Mouse (Mus musculus) lung, adult 18-20 months (tissue): ENCODE data around the gene Timeless.
"Not testable (repeated sequence)": the region's sequence is repeated elsewhere in the genome, so short reads cannot be mapped to it uniquely, and the experiment has no call there.

Experiments
- DNase-seq, 2 experiments: peaks; one replicate each; pipeline ENCODE4 v3.0.0; 2022; ENCODE audit warnings: mixed read lengths in 2 of 2

Gene Timeless

GRCm38 (mm10) chr10:128214112-128214511, 17.8 kb upstream of the Timeless start:
- not testable (repeated sequence) for DNase-seq

GRCm38 (mm10) chr10:128214981-128215380, 16.9 kb upstream of the Timeless start:
- DNase-seq = no peak

GRCm38 (mm10) chr10:128218387-128219117, 13.3 kb upstream of the Timeless start:
- DNase-seq = no peak

GRCm38 (mm10) chr10:128221533-128222286, 10.2 kb upstream of the Timeless start:
- DNase-seq = no peak

GRCm38 (mm10) chr10:128225064-128225463, 6.8 kb upstream of the Timeless start:
- DNase-seq = no peak

GRCm38 (mm10) chr10:128225538-128225937, 6.3 kb upstream of the Timeless start, which contains the start of gene Mip:
Gene Mip (plus strand): TSS chr10:128225838.
- DNase-seq = no peak

- no peak for DNase-seq
Measured at GRCm38 (mm10) chr10:128227592-128227991, 4.3 kb upstream of the Timeless start.

- DNase-seq = no peak
Measured at GRCm38 (mm10) chr10:128228009-128228408, 3.9 kb upstream of the Timeless start.

- DNase-seq = no peak
Measured at GRCm38 (mm10) chr10:128230582-128230981, 1.3 kb upstream of the Timeless start.

- no peak for DNase-seq
Measured at GRCm38 (mm10) chr10:128231146-128231545, 719 bp upstream of the Timeless start.

- DNase-seq = peak; percentile 43 to 78
Measured at GRCm38 (mm10) chr10:128232420-128232985, 638 bp downstream of the Timeless start.

GRCm38 (mm10) chr10:128236321-128236720, 4.5 kb downstream of the Timeless start:
- DNase-seq = no peak

GRCm38 (mm10) chr10:128237807-128238480, 6.1 kb downstream of the Timeless start:
- no peak for DNase-seq

- no peak for DNase-seq
Measured at GRCm38 (mm10) chr10:128239140-128239539, 7.3 kb downstream of the Timeless start.

- no peak for DNase-seq
Measured at GRCm38 (mm10) chr10:128240131-128240530, 8.3 kb downstream of the Timeless start.

- DNase-seq = no peak
Measured at GRCm38 (mm10) chr10:128243252-128243651, 11.4 kb downstream of the Timeless start.

- DNase-seq = no peak
Measured at GRCm38 (mm10) chr10:128244121-128244520, 12.3 kb downstream of the Timeless start.

GRCm38 (mm10) chr10:128247020-128247732, 15.3 kb downstream of the Timeless start:
- peak; percentile 43 to 57 for DNase-seq

GRCm38 (mm10) chr10:128250565-128250964, 18.7 kb downstream of the Timeless start:
- no peak for DNase-seq

GRCm38 (mm10) chr10:128253677-128254255, 21.9 kb downstream of the Timeless start, which contains the start of gene Apon:
Gene Apon (plus strand): TSS chr10:128254096.
- no peak for DNase-seq

- no peak for DNase-seq
Measured at GRCm38 (mm10) chr10:128255925-128256324, 24.1 kb downstream of the Timeless start.

- no peak for DNase-seq
Measured at GRCm38 (mm10) chr10:128256328-128256727, 24.5 kb downstream of the Timeless start.
